Mouse (Mus musculus) midbrain, embryonic 16.5 days (tissue): ENCODE measurements around the gene Efcab3. TPM values are rescaled to one million over a fixed set of nuclear protein-coding genes. Genes with fewer than 3 reads are reported as not detected.

Experiments used
- ATAC-seq: fragments of 200-750 bp; cut with Nextera tagmentation; 2 replicates; pipeline ENCODE4 v1.8.0; 2017; ENCODE audit warnings: moderate TSS enrichment
- H3K27ac ChIP-seq: fragments of 300-500 bp; sonication (generic); 2 replicates; pipeline ENCODE4 v1.5.1; 2014; ENCODE audit warnings: mild to moderate bottlenecking, low read length, mixed read lengths
- H3K27me3 ChIP-seq: fragments of 300-500 bp; sonication (generic); 2 replicates; pipeline ENCODE4 v1.6.1; 2014; ENCODE audit warnings: low read depth, low read length, mixed read lengths; ENCODE audit not compliant: control insufficient read depth, insufficient read depth
- H3K36me3 ChIP-seq: fragments of 300-500 bp; sonication (generic); 2 replicates; pipeline ENCODE4 v1.6.1; 2014; ENCODE audit warnings: mild to moderate bottlenecking, low read length, moderate library complexity, mixed read lengths; ENCODE audit not compliant: control insufficient read depth, insufficient read depth
- H3K4me1 ChIP-seq: fragments of 300-500 bp; sonication (generic); 2 replicates; pipeline ENCODE4 v1.6.1; 2014; ENCODE audit warnings: mild to moderate bottlenecking, low read length, mixed read lengths; ENCODE audit not compliant: control insufficient read depth, insufficient read depth
- H3K4me2 ChIP-seq: fragments of 300-500 bp; sonication (generic); 2 replicates; pipeline ENCODE4 v1.6.1; 2014; ENCODE audit warnings: mild to moderate bottlenecking, low read length, mixed read lengths
- H3K4me3 ChIP-seq: fragments of 300-500 bp; sonication (generic); 2 replicates; pipeline ENCODE4 v1.5.1; 2014; ENCODE audit warnings: low read depth, mild to moderate bottlenecking, low read length, moderate library complexity, mixed read lengths
- H3K9ac ChIP-seq: fragments of 300-500 bp; sonication (generic); 2 replicates; pipeline ENCODE4 v1.6.1; 2014; ENCODE audit warnings: low read depth, low read length, mixed read lengths
- H3K9me3 ChIP-seq: fragments of 300-500 bp; sonication (generic); replicated peaks from 2 replicates; pipeline ENCODE4 v1.6.1; 2014; ENCODE audit warnings: mild to moderate bottlenecking, low read length, mixed read lengths; ENCODE audit not compliant: control insufficient read depth, poor library complexity, severe bottlenecking
- WGBS: fragments of 180-500 bp; shearing (Covaris S2); extraction: QIAGEN DNeasy Blood & Tissue Kit; methylation state at CpG from one replicate; pipeline ENCODE4 v1.1.7; 2014; 5-methylcytosine and 5-hydroxymethylcytosine counted together
- polyA plus RNA-seq: library from polyadenylated mRNA; unstranded; fragments of >200 nt; fragmentation: Nextera tagmentation; extraction: Ambion mirVana; gene quantifications from 2 replicates; pipeline ENCODE4 v1.2.1, GENCODE M21; 2015

Gene Efcab3
- polyA plus RNA-seq, 1 experiment from 2014 or later: 0.29 TPM

DNA sequence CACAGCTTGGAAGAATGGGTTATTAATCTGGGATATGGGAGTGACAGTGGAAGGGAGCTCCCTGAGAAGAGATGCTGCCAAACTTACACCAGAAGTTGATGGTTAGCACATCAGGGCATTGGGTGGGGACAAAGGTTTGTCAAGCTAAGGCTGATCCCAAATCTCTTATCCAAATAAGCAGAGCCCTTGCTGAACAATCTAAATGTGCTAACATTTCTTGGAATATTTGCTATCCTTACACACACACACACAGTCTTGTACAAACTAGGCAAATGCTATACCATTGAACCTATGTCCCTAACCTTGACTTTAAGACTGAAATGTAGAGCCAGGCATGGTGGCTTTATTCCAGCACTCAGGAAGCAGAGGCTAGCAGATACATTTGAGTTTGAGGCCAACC lies 80.2 kb downstream of the Efcab3 start:
- Histone ChIP-seq H3K9me3 (no peaks in the 10 kb centered on the region), H3K36me3 (peaks cover 16% of the 10 kb centered on the region), H3K9ac (no peak overlapping the region), H3K4me2 (no peak overlapping the region), H3K4me1 (no peaks in the 10 kb centered on the region), H3K27ac (no peak overlapping the region), H3K27me3 (no peaks in the 10 kb centered on the region), H3K4me3 (no peak overlapping the region)
- ATAC-seq: no peak

DNA sequence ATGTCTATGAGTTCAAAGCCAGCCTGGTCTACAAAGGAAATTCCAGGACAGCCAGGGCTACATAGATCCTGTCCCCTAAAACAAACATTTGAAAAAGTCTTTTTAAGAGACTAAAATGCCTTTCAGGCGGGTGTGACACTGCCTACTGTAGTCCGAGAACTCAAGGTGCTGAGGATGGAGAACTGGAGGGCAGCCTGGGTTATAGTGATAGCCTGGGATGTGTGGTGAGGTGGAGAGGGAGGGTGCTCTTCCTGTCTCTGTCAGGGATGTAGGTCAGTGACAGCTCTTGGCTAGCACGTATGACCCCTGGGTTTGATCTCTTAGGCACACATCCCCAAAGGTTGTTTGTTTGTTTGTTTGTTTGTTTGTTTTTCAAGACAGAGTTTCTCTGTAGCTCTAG lies 80.7 kb downstream of the Efcab3 start:
- WGBS: 92% methylated on average over 3 of the region's 3 CpGs
- no peaks in the 10 kb centered on the region for H3K27me3 ChIP-seq
- H3K4me1 ChIP-seq: no peaks in the 10 kb centered on the region
- no peak for ATAC-seq
- no peak overlapping the region for H3K9ac ChIP-seq
- no peak overlapping the region for H3K4me2 ChIP-seq
- no peaks in the 10 kb centered on the region for H3K9me3 ChIP-seq
- no peak overlapping the region for H3K27ac ChIP-seq
- H3K4me3 ChIP-seq: no peak overlapping the region
- peaks cover 16% of the 10 kb centered on the region for H3K36me3 ChIP-seq

DNA sequence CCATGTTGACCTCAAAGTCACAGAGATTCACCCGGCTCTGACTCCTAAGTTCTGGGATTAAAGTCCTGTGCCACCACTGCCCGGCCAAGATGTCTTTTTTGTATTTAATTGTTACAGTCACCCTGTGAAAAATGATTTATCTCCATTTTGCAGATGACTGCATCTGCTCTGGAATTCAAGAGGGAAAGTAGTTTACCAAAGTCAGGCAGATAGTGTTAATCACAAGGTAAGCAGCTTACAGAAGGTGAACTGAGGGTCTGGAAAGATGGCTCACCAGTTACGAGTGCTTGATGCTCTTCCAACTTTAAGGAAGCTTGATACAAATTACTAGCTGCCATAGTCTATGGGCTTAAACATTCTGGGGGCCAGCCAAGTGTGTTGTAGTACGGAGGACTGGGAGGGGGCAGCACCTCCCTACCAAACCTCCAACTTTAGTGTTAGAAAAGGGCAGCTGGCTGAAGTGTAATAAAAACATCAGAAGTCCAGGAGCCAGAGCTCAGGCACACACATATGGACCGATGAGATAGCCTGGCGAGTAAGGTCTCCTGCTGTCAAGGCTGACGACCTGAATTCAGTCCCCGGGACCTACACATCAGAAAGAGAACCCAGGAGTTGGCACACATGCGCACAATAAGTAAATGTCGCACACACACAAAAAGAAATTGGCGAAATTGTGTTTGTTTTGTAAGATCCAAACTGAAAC lies 81.3 kb downstream of the Efcab3 start:
- Histone ChIP-seq H3K4me1 (no peaks in the 10 kb centered on the region), H3K36me3 (peaks cover 12% of the 10 kb centered on the region), H3K4me3 (no peak overlapping the region), H3K9me3 (no peaks in the 10 kb centered on the region), H3K9ac (no peak overlapping the region), H3K27ac (no peak overlapping the region), H3K4me2 (no peak overlapping the region), H3K27me3 (no peaks in the 10 kb centered on the region)
- 85% methylated on average over 11 of the region's 11 CpGs for WGBS
- ATAC-seq: no peak

DNA sequence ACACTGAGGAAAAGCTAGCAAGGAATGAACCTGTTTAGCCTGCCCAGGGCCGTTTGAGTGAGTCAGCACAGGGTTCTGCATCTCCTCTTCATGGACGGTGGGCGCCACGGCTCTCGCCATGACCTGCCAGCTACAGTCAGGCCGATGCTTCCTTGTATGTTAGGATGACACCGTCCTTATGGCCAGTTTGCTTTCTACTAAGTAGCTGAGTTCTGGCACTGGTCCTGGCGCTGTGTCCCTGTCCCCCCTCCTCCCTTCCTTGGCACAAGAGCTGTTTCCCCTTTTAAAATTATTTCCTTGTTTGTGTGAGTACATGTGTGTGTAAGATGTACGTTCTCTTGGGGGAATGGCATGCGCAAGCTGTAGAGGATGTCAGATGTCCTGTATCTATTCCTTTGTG lies 81.8 kb downstream of the Efcab3 start:
- no peaks in the 10 kb centered on the region for H3K27me3 ChIP-seq
- no peaks in the 10 kb centered on the region for H3K9me3 ChIP-seq
- no peak overlapping the region for H3K4me3 ChIP-seq
- peaks cover 7% of the 10 kb centered on the region for H3K36me3 ChIP-seq
- H3K27ac ChIP-seq: no peak overlapping the region
- no peaks in the 10 kb centered on the region for H3K4me1 ChIP-seq
- no peak for ATAC-seq
- H3K4me2 ChIP-seq: no peak overlapping the region
- WGBS: 89% methylated on average over 10 of the region's 10 CpGs
- H3K9ac ChIP-seq: no peak overlapping the region

DNA sequence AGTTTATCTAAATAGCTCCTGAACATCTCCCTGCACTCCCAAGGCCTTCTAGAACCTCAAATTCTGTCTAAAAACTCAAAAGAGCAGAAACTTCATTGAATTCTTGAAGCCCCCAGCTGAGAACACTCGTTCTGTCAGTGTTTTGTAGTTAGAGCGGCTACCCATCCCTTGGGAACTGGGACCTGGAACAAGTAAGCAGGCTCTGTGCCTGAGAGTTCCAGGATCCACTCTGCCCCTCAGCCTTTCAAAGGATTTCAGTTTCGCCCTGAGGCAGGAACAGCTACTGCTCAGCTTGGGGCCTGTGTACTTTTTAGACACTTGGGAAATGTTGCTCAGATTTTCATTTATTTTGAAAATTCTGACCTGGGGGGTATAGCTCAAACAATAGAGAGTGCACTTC lies 83.2 kb downstream of the Efcab3 start, which contains the start of gene Gm10842:
Gene Gm10842, plus strand, starts transcription at position 301 of the 400 bp plus-strand sequence.
- H3K4me1 ChIP-seq: peaks cover 3% of the 10 kb centered on the region
- ATAC-seq: no peak
- no peak within 1 kb of the TSS for H3K9ac ChIP-seq
- no peaks in the 10 kb centered on the region for H3K27me3 ChIP-seq
- H3K4me3 ChIP-seq: no peak within 1 kb of the TSS
- no peaks in the 10 kb centered on the region for H3K9me3 ChIP-seq
- no peaks in the 10 kb centered on the region for H3K36me3 ChIP-seq
- H3K4me2 ChIP-seq: no peak within 1 kb of the TSS
- 78% methylated on average over 3 of the region's 3 CpGs for WGBS
- no peak within 1 kb of the TSS for H3K27ac ChIP-seq

DNA sequence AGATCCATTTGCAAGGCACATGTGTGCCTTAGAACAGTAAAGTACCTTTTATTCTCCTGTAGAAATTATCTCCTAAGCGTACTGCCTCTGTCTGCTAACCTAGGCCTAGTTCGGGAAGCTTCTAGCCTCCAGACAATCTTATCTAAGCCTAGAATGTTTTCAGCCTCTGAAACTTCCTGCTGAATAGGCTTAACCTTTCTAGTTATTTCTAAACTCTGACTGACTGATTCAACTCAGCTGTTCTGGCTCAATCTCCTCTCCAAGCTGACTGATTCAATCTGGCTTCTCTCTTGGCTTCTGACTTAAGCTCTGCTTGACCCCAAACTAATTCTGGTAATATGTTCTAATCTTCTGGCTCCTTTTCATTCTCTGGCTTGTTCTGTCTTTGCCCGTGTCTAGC lies 86.0 kb downstream of the Efcab3 start:
- no peak overlapping the region for H3K9ac ChIP-seq
- 73% methylated on average over 3 of the region's 3 CpGs for WGBS
- H3K27ac ChIP-seq: no peak overlapping the region
- H3K4me2 ChIP-seq: no peak overlapping the region
- H3K36me3 ChIP-seq: no peaks in the 10 kb centered on the region
- H3K4me3 ChIP-seq: no peak overlapping the region
- H3K4me1 ChIP-seq: peaks cover 9% of the 10 kb centered on the region
- H3K9me3 ChIP-seq: no peaks in the 10 kb centered on the region
- no peaks in the 10 kb centered on the region for H3K27me3 ChIP-seq
- ATAC-seq: no peak

DNA sequence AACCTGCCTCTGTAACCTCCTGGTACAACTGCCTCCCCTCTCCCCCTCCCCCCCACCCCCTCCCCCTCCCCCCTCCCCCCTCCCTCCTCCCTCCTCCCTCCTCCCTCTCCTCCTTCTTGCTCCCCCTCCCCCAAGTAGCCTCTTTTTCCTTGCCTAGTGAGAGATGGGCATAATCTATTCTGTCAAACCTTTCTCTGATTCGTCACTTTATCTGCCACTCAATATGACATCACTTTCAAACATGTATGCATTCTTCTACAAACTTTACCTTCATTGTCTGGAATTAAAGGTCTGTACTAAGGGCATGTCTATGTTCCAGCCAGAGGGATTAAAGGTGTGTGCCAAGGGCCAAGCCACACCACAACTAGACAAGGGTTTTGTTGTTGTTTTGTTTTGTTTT lies 86.4 kb downstream of the Efcab3 start:
- Histone ChIP-seq H3K9me3 (no peaks in the 10 kb centered on the region), H3K27ac (no peak overlapping the region), H3K4me2 (no peak overlapping the region), H3K4me3 (no peak overlapping the region), H3K27me3 (no peaks in the 10 kb centered on the region), H3K9ac (no peak overlapping the region), H3K4me1 (peaks cover 9% of the 10 kb centered on the region), H3K36me3 (no peaks in the 10 kb centered on the region)
- ATAC-seq: no peak
- WGBS: 93% methylated on average over 1 of the region's 1 CpGs

DNA sequence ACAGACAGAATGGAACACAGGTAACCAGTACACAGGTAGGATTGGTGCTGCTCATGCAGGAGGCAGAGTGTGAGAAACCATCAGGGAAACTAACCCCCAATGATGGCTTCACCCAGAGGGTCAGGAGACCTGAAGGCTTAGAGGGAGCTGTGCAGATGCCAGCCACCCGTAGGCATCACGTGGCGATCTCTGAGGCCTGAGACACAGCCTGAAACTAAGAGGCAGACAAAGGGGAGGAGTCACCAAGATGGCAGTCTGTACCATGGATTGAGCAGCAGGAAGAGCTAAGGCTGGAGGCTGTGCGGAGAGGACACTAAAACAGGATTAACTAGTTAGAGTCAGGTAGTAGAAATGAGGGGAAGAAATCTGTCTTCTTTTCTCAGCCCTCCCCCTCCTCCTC lies 87.3 kb downstream of the Efcab3 start:
- WGBS: 60% methylated on average over 4 of the region's 4 CpGs
- no peak overlapping the region for H3K4me3 ChIP-seq
- peaks cover 9% of the 10 kb centered on the region for H3K4me1 ChIP-seq
- no peaks in the 10 kb centered on the region for H3K27me3 ChIP-seq
- H3K36me3 ChIP-seq: no peaks in the 10 kb centered on the region
- no peak overlapping the region for H3K9ac ChIP-seq
- no peak overlapping the region for H3K27ac ChIP-seq
- no peaks in the 10 kb centered on the region for H3K9me3 ChIP-seq
- no peak overlapping the region for H3K4me2 ChIP-seq
- no peak for ATAC-seq

DNA sequence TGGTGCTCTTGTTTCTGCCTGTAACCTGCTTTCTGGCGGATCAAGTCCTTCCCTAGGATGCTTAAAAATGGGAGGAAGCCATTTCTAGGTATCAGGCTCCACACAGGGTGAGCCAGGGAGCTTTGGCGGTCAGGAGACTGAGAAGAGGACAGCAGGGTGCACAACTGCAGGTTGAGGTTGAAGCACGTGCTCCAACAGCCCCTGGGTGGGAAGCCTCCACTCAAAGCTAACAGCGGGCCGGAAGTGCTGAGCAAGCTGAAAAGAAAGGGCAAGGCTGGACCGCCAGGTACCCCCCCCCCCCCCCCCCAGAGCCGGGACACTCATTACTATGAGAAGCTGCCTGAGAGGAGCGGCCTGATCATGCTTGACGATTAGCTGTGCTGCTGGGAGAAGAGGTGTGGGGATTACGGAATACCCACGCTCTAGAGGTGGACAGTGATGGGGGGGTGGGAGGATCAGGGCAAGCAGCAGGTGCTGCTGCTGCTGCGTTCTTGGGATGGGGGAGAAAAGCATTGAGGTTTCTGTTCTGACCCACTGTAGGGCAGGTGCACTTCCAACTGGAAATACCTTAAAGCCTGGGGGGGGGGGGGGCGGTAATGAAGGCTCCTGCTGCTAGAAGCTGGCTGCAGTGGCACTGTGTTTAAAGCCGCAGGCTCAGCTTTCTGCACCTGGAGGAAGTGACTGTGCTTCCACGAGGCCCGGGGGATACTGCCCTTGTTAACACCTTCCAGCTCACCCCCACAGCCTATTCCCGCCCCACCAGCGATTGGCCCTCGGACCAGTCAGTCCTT lies 88.0 kb downstream of the Efcab3 start:
- H3K9ac ChIP-seq: peak overlapping the region; percentile 30; the same call in 1 of the 2 replicates
- 0 out of 2 replicates have a peak, but pooled peaks have one; percentile 36 for ATAC-seq

More for the DNA sequence above, 88.0 kb downstream of the Efcab3 start:
- Histone ChIP-seq H3K4me3 (no peak overlapping the region; the same call in 1 of the 2 replicates), H3K4me2 (peak overlapping the region; percentile 42), H3K9me3 (no peaks in the 10 kb centered on the region), H3K36me3 (no peaks in the 10 kb centered on the region), H3K27ac (no peak overlapping the region), H3K4me1 (peaks cover 9% of the 10 kb centered on the region), H3K27me3 (no peaks in the 10 kb centered on the region)
- WGBS: 23% methylated on average over 17 of the region's 19 CpGs
